Mouse (Mus musculus) frontal cortex, postnatal 36 days (tissue): ENCODE results near the gene Tacr1.
"Not testable (repeated sequence)": the region's sequence is repeated elsewhere in the genome, so short reads cannot be mapped to it uniquely, and the experiment has no call there.

Experiments used
- DNase-seq, 2 experiments: peaks; one replicate each; pipeline ENCODE4 v3.0.0; 2022; ENCODE audit warnings: low spot score in 2 of 2

The Tacr1 gene

GRCm38 (mm10) chr6:82401595-82402451 is at the start of gene Tacr1:
Gene Tacr1, plus strand, starts transcription at chr6:82402334.
- DNase-seq = peak; percentile 34 to 56

- no peak for DNase-seq
Measured at GRCm38 (mm10) chr6:82376144-82376543, 26.0 kb upstream of the Tacr1 start.

GRCm38 (mm10) chr6:82383556-82383955 is 18.6 kb upstream of the Tacr1 start:
- DNase-seq = no peak

GRCm38 (mm10) chr6:82402501-82403495 is 664 bp downstream of the Tacr1 start:
- peak; percentile 29 to 33 for DNase-seq

GRCm38 (mm10) chr6:82418367-82418766 is 16.2 kb downstream of the Tacr1 start:
- no peak for DNase-seq

GRCm38 (mm10) chr6:82420222-82420621 is 18.1 kb downstream of the Tacr1 start:
- no peak for DNase-seq

- no peak for DNase-seq
Measured at GRCm38 (mm10) chr6:82428890-82429289, 26.8 kb downstream of the Tacr1 start.

- no peak for DNase-seq
Measured at GRCm38 (mm10) chr6:82429766-82430165, 27.6 kb downstream of the Tacr1 start.

- DNase-seq = peak; percentile 13 to 21
Measured at GRCm38 (mm10) chr6:82437174-82437573, 35.0 kb downstream of the Tacr1 start.

- not testable (repeated sequence) for DNase-seq
Measured at GRCm38 (mm10) chr6:82452206-82453095, 50.3 kb downstream of the Tacr1 start.

GRCm38 (mm10) chr6:82455245-82455644 is 53.1 kb downstream of the Tacr1 start:
- DNase-seq = no peak

GRCm38 (mm10) chr6:82457163-82457763 is 55.1 kb downstream of the Tacr1 start:
- no peak for DNase-seq

GRCm38 (mm10) chr6:82458762-82459389 is 56.7 kb downstream of the Tacr1 start:
- DNase-seq = no peak

- DNase-seq = no peak
Measured at GRCm38 (mm10) chr6:82463171-82463570, 61.0 kb downstream of the Tacr1 start.

- DNase-seq = no peak
Measured at GRCm38 (mm10) chr6:82474477-82474876, 72.3 kb downstream of the Tacr1 start.

- DNase-seq = peak in 1 of 2 experiments; percentile 6
Measured at GRCm38 (mm10) chr6:82483842-82484241, 81.7 kb downstream of the Tacr1 start.

- DNase-seq = peak in 1 of 2 experiments; percentile 6
Measured at GRCm38 (mm10) chr6:82494481-82494880, 92.3 kb downstream of the Tacr1 start.

- DNase-seq = no peak
Measured at GRCm38 (mm10) chr6:82510843-82511416, 108.8 kb downstream of the Tacr1 start.

- no peak for DNase-seq
Measured at GRCm38 (mm10) chr6:82519626-82520025, 117.5 kb downstream of the Tacr1 start.

- no peak for DNase-seq
Measured at GRCm38 (mm10) chr6:82522567-82522966, 120.4 kb downstream of the Tacr1 start.
